Mouse (Mus musculus) heart, embryonic 12.5 days (tissue): ENCODE measurements around the gene Papss1. TPM values are rescaled to one million over a fixed set of nuclear protein-coding genes. Genes with fewer than 3 reads are reported as not detected.

Experiments
- ATAC-seq: fragments of 200-750 bp; cut with Nextera tagmentation; 2 replicates; pipeline ENCODE4 v1.8.0; 2017; ENCODE audit warnings: moderate TSS enrichment, moderate library complexity; ENCODE audit not compliant: insufficient number of reproducible peaks, low FRiP score
- H3K27ac ChIP-seq: fragments of 300-500 bp; sonication (generic); 2 replicates; pipeline ENCODE4 v1.5.1; 2016; ENCODE audit warnings: mild to moderate bottlenecking, moderate library complexity; ENCODE audit not compliant: poor library complexity, severe bottlenecking
- H3K27me3 ChIP-seq: fragments of 300-500 bp; sonication (generic); replicated peaks from 2 replicates; pipeline ENCODE4 v1.6.1; 2016; ENCODE audit warnings: mild to moderate bottlenecking, moderate library complexity
- H3K36me3 ChIP-seq: fragments of 300-500 bp; sonication (generic); 2 replicates; pipeline ENCODE4 v1.6.1; 2016; ENCODE audit warnings: mild to moderate bottlenecking, moderate library complexity
- H3K4me1 ChIP-seq: fragments of 300-500 bp; sonication (generic); replicated peaks from 2 replicates; pipeline ENCODE4 v1.6.1; 2016; ENCODE audit warnings: mild to moderate bottlenecking
- H3K4me2 ChIP-seq: fragments of 300-500 bp; sonication (generic); 2 replicates; pipeline ENCODE4 v1.6.1; 2016; ENCODE audit warnings: mild to moderate bottlenecking, moderate library complexity
- H3K4me3 ChIP-seq: fragments of 300-500 bp; sonication (generic); 2 replicates; pipeline ENCODE4 v1.5.1; 2016; ENCODE audit warnings: mild to moderate bottlenecking
- H3K9ac ChIP-seq: fragments of 300-500 bp; sonication (generic); 2 replicates; pipeline ENCODE4 v1.6.1; 2016; ENCODE audit warnings: mild to moderate bottlenecking, moderate library complexity
- H3K9me3 ChIP-seq: fragments of 300-500 bp; sonication (generic); replicated peaks from 2 replicates; pipeline ENCODE4 v1.6.1; 2016; ENCODE audit warnings: mild to moderate bottlenecking, moderate library complexity
- WGBS: fragments of 180-500 bp; shearing (Covaris S2); methylation state at CpG from one replicate; pipeline ENCODE4 v1.1.7; 2016; 5-methylcytosine and 5-hydroxymethylcytosine counted together
- polyA plus RNA-seq: library from polyadenylated mRNA; unstranded; fragments of >200 nt; fragmentation: Nextera tagmentation; extraction: Ambion mirVana; gene quantifications from 2 replicates; pipeline ENCODE4 v1.2.1, GENCODE M21; 2016

Papss1 gene
- polyA plus RNA-seq, 1 experiment from 2014 or later: 41.0 TPM

GRCm38 (mm10) chr3:131612847-131613246 is 48.3 kb downstream of the Papss1 start:
- Histone ChIP-seq H3K9ac (no peak overlapping the region), H3K4me1 (peaks cover 7% of the 10 kb centered on the region; the same call in 1 of the 2 replicates), H3K27ac (no peak overlapping the region), H3K36me3 (peaks cover 41% of the 10 kb centered on the region), H3K27me3 (no peaks in the 10 kb centered on the region), H3K4me2 (no peak overlapping the region), H3K9me3 (no peaks in the 10 kb centered on the region), H3K4me3 (no peak overlapping the region)
- ATAC-seq: no peak
- WGBS: 67% methylated on average over 5 of the region's 5 CpGs

DNA sequence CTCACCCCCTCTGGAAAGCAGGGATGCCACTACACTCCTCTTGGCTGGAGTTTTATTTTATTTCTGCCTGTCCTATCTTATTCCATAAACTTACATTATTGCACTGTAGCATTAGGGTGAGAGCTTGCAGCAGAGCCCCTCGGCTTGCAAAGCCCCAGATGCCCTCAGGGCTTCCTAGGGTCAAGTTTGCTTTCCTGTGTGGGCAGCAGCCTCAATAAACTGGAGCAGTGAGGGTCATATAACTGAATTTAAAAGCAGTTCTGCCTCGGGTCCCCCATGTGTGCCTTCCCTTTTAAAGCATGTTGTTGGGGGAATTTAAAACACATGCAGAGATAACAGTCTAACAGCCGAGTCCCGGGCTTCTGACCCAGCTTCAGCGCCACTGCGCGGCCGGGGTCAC is 49.5 kb downstream of the Papss1 start:
- no peaks in the 10 kb centered on the region for H3K9me3 ChIP-seq
- no peak overlapping the region for H3K4me2 ChIP-seq
- H3K27me3 ChIP-seq: no peaks in the 10 kb centered on the region
- no peak for ATAC-seq
- no peak overlapping the region for H3K9ac ChIP-seq
- H3K36me3 ChIP-seq: peaks cover 37% of the 10 kb centered on the region
- H3K4me3 ChIP-seq: no peak overlapping the region
- no peak overlapping the region for H3K27ac ChIP-seq
- 85% methylated on average over 8 of the region's 8 CpGs for WGBS
- peaks cover 7% of the 10 kb centered on the region; the same call in 1 of the 2 replicates for H3K4me1 ChIP-seq

- Histone ChIP-seq H3K27me3 (no peaks in the 10 kb centered on the region), H3K4me2 (no peak overlapping the region), H3K36me3 (peaks cover 29% of the 10 kb centered on the region), H3K4me1 (no peaks in the 10 kb centered on the region), H3K9me3 (no peaks in the 10 kb centered on the region), H3K4me3 (no peak overlapping the region), H3K9ac (no peak overlapping the region), H3K27ac (no peak overlapping the region)
- ATAC-seq: no peak
- WGBS: 89% methylated on average over 18 of the region's 18 CpGs
Observed at GRCm38 (mm10) chr3:131618580-131619338, 54.2 kb downstream of the Papss1 start.

GRCm38 (mm10) chr3:131623208-131623607 is 58.6 kb downstream of the Papss1 start:
- no peak for ATAC-seq
- H3K27ac ChIP-seq: no peak overlapping the region
- no peak overlapping the region for H3K4me3 ChIP-seq
- no peaks in the 10 kb centered on the region for H3K27me3 ChIP-seq
- peaks cover 29% of the 10 kb centered on the region for H3K36me3 ChIP-seq
- H3K4me2 ChIP-seq: no peak overlapping the region
- no peaks in the 10 kb centered on the region for H3K9me3 ChIP-seq
- 83% methylated on average over 1 of the region's 1 CpGs for WGBS
- no peak overlapping the region for H3K9ac ChIP-seq
- H3K4me1 ChIP-seq: no peaks in the 10 kb centered on the region

- H3K9me3 ChIP-seq: no peaks in the 10 kb centered on the region
- H3K27ac ChIP-seq: no peak overlapping the region
- H3K4me2 ChIP-seq: no peak overlapping the region
- H3K27me3 ChIP-seq: no peaks in the 10 kb centered on the region
- no peak overlapping the region for H3K9ac ChIP-seq
- 88% methylated on average over 9 of the region's 9 CpGs for whole genome bisulfite sequencing
- H3K36me3 ChIP-seq: peaks cover 23% of the 10 kb centered on the region
- no peak for ATAC-seq
- H3K4me1 ChIP-seq: no peaks in the 10 kb centered on the region
- no peak overlapping the region for H3K4me3 ChIP-seq
Observed at GRCm38 (mm10) chr3:131624063-131624462, 59.5 kb downstream of the Papss1 start.

DNA sequence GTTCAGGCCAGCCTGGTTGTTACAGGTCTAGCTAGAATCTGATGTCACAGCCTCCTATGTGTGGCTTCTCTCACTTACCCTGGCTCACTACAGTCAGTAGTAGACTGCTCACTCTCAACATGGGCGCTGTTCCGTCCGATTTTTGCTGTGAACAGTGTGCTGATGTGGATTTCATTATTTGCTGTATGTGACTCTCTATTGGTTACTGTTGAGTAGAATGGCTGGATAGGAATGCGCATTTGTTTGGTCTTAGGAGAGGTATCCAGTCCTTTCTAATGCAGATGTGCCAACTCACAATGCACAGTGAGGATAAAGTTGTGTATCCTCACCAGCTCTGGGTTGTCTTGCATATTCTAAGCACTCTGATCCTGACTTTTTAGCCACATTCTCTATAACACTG is 62.9 kb downstream of the Papss1 start:
- H3K36me3 ChIP-seq: peaks cover 26% of the 10 kb centered on the region

DNA sequence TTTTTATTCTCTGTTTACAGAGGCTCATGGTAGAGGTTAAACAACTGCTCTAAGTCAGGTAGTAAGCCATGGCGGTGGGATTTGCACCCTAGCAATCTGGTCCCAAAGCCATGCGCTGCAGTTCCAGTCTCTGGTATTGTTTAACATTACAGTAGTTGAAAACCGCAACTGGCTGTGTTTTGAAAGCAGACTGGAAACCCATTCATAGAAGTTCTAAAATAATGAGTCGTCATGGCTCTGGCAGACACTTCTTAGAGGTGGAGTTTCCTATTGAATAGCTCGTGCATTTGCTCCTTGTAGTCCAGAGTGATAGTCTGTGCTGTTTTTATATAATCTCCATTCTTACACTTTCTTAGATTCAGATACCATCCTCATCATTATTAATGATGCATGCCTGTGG is 63.7 kb downstream of the Papss1 start:
- Histone ChIP-seq H3K4me3 (no peak overlapping the region), H3K27me3 (no peaks in the 10 kb centered on the region), H3K9ac (no peak overlapping the region), H3K27ac (no peak overlapping the region), H3K9me3 (no peaks in the 10 kb centered on the region), H3K4me1 (no peaks in the 10 kb centered on the region), H3K4me2 (no peak overlapping the region), H3K36me3 (peaks cover 22% of the 10 kb centered on the region)
- no peak for ATAC-seq
- 85% methylated on average over 5 of the region's 5 CpGs for WGBS

More for the DNA sequence above, 62.9 kb downstream of the Papss1 start:
- Histone ChIP-seq H3K4me3 (no peak overlapping the region), H3K4me2 (no peak overlapping the region), H3K27ac (no peak overlapping the region), H3K27me3 (no peaks in the 10 kb centered on the region), H3K9me3 (no peaks in the 10 kb centered on the region), H3K4me1 (no peaks in the 10 kb centered on the region), H3K9ac (no peak overlapping the region)
- WGBS: 93% methylated on average over 4 of the region's 4 CpGs
- ATAC-seq: no peak

GRCm38 (mm10) chr3:131628931-131629330 is 64.4 kb downstream of the Papss1 start:
- no peaks in the 10 kb centered on the region for H3K27me3 ChIP-seq

DNA sequence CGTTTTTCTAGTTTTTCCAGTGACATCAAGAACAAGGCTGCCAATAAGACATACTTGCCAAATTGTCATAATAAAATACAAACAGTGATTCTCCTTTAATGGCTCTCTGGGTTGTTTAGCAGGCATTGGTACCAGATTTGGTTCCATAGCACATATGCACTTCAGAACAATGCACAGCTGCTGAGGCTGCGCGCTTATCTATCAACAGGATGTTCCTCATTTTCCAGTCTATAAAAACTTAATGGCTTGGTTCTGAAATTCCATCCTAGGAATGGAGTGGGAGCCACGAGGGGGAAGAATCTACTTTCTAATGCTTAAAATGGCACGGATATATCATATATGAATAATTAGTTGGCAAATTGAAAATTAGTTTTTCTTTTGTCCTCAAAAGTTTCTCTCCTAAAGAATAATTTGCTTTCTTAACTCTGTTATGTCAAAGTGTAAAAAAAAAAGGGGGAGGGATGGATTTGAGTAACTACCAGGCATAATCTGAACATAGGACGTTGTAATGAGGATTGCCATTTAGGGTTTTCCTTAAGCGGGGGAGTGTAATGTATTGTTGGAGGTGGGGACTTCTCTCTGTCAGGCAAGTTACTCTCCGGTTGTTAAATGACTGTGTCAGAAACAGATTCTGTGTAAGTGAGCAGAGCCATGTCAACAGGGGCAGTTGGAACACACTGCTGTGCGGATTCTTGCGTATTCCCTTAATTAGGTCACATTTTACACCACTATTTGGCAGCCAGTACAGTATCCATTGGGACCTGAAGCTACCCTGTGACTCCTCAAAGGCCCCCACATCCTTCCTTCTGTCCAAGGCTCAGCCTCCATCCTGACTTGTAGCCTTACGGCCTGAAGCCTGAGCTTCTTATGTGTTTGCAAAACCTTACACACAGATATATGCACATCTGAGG is 66.1 kb downstream of the Papss1 start:
- Histone ChIP-seq H3K27ac (no peak overlapping the region), H3K4me2 (no peak overlapping the region)

More at GRCm38 (mm10) chr3:131628931-131629330, 64.4 kb downstream of the Papss1 start:
- Histone ChIP-seq H3K4me1 (no peaks in the 10 kb centered on the region), H3K4me2 (no peak overlapping the region), H3K36me3 (peaks cover 17% of the 10 kb centered on the region), H3K9me3 (no peaks in the 10 kb centered on the region), H3K9ac (no peak overlapping the region), H3K27ac (no peak overlapping the region), H3K4me3 (no peak overlapping the region)
- no peak for ATAC-seq
- WGBS: 81% methylated on average over 3 of the region's 3 CpGs

DNA sequence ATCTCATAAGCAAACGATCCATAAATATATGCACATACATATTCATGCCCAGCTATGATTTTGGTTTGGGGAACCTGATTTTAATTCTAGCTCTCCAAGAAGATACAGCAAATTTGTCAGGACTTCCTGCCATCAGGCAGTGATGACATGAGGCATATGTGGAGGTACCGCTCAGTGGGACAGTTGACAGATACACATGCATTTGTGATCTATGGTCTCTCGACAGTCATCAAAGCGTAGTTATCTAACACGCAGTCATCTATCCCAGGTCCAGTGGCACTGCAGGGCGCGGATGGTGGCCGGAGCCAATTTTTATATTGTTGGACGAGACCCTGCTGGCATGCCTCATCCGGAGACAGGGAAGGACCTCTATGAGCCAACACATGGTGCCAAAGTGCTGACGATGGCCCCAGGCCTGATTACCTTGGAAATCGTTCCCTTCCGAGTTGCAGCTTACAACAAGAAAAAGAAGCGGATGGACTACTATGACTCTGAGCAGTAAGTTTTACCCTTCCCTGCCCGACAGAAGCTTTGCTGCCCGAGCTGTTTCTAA is 66.8 kb downstream of the Papss1 start:
- Histone ChIP-seq H3K4me2 (no peak overlapping the region), H3K27ac (no peak overlapping the region), H3K9me3 (no peaks in the 10 kb centered on the region), H3K4me3 (no peak overlapping the region), H3K9ac (no peak overlapping the region), H3K4me1 (no peaks in the 10 kb centered on the region; the same call in 1 of the 2 replicates), H3K36me3 (peaks cover 17% of the 10 kb centered on the region), H3K27me3 (no peaks in the 10 kb centered on the region)
- ATAC-seq: no peak
- 85% methylated on average over 16 of the region's 16 CpGs for WGBS

More for the DNA sequence above, 66.1 kb downstream of the Papss1 start:
- peaks cover 17% of the 10 kb centered on the region for H3K36me3 ChIP-seq
- WGBS: 79% methylated on average over 11 of the region's 11 CpGs
- no peaks in the 10 kb centered on the region for H3K27me3 ChIP-seq
- H3K9ac ChIP-seq: no peak overlapping the region
- H3K9me3 ChIP-seq: no peaks in the 10 kb centered on the region
- H3K4me3 ChIP-seq: no peak overlapping the region
- no peak for ATAC-seq
- H3K4me1 ChIP-seq: no peaks in the 10 kb centered on the region

DNA sequence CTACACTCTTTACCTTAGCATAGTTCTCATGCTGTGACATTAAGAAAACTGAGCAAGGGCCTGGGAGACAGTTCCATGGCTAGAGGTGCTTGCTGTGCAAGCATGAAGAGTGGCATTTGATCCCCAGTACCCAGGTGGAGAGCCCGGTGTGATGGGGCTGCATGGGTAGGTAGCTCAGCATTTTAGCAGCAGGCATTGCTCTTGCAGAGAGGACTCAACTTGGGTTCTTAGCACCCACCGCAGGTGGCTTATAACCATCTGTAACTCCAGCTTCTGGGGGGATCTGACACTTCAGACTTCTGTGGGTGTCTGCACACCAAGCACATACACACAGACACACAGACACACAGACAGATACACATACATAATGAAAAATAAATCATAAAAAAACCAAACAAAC is 69.5 kb downstream of the Papss1 start:
- Histone ChIP-seq H3K4me1 (peaks cover 11% of the 10 kb centered on the region), H3K4me2 (no peak overlapping the region), H3K9ac (no peak overlapping the region), H3K27me3 (no peaks in the 10 kb centered on the region), H3K27ac (no peak overlapping the region), H3K36me3 (peaks cover 19% of the 10 kb centered on the region), H3K9me3 (no peaks in the 10 kb centered on the region), H3K4me3 (no peak overlapping the region)
- no peak for ATAC-seq
- WGBS: 83% methylated on average over 2 of the region's 2 CpGs
